Mouse (Mus musculus) ES-E14 (cell line): ENCODE measurements around the gene Cemip.

Experiments used
- CHD2 ChIP-seq: IDR thresholded peaks from 2 replicates; pipeline ENCODE4 v1.6.1; 2014; ENCODE audit warnings: mild to moderate bottlenecking, low read depth, low read length, inconsistent platforms
- ZNF384 ChIP-seq: IDR thresholded peaks from 2 replicates; pipeline ENCODE4 v1.6.1; 2012; ENCODE audit warnings: low read depth, low read length, inconsistent platforms

DNA sequence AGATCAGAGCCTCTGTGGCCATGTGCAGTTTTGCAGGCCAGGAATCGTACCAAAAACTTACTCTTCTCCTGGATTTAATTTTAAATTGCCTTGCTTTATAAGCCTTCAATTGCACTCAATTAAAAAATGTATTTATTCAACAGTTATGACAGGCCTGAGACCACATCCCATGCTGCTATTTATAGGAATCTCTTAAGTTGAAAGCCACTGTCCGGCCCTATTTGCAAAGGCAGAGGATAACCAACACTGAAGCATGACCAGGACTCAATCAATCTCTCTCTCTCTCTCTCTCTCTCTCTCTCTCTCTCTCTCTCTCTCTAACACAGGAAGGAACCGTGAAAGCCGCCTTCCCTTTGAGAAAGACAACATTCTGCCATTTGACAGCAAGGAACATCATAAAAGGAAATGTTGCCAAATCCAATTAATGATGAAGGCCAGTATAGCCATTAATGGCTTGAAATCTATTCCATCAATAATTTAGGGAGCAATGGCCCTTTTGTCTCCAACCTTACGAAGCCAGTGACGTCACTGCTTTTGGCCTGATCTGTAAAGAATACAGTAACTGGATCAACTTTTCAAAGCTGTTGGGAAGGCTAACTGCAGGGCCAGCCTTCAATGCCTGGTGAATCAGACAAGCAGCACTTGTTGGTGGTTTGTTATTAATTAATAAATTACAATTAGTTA, 26.2 kb upstream of the Cemip start:
- TF ChIP-seq CHD2: no peak
- no peak for TF ChIP-seq ZNF384
